Mouse (Mus musculus) small intestine, adult 2 months (tissue): ENCODE results near the gene Ebf1.

Experiments
- CTCF ChIP-seq: fragments of 200-500 bp; IDR thresholded peaks from 2 replicates; pipeline ENCODE4 v1.5.1; 2012; ENCODE audit warnings: low read depth, mild to moderate bottlenecking, control low read depth, inconsistent platforms, low read length, moderate library complexity, mixed read lengths; ENCODE audit not compliant: insufficient replicate concordance, insufficient read length; ENCODE audit errors: extremely low read depth
- POLR2A ChIP-seq: fragments of 200-500 bp; IDR thresholded peaks from 2 replicates; pipeline ENCODE4 v1.6.1; 2012; ENCODE audit warnings: low read depth, mild to moderate bottlenecking, control low read depth, inconsistent platforms, low read length, moderate library complexity

GRCm38 (mm10) chr11:44779030-44779429 lies 161.9 kb downstream of the Ebf1 start:
- no peak for TF ChIP-seq POLR2A
- no peak for TF ChIP-seq CTCF
